ENCODE assay signal across 15 mouse cellular contexts in genomic region chr1:127735356-127735755, GRCm38 (mm10). TPM values are rescaled to one million over a fixed set of nuclear protein-coding genes. Genes with fewer than 3 reads are reported as not detected.
"Had no signal": no experiment of that assay in that cellular context is flagged by ENCODE, and none has a peak within 500 bp of the region (broad histone marks: within the 10 kb centered on the region; RNA-seq: fewer than 3 reads in every experiment).

No protein-coding gene starts in this region.

- H3K4me1 ChIP-seq: midbrain, embryonic 12.5 days had no signal

- H3K9ac ChIP-seq: hindbrain, embryonic 14.5 days; limb, embryonic 13.5 days; liver, embryonic 14.5 days; lung, embryonic 14.5 days; midbrain, embryonic 12.5 days had no signal

- H3K4me2 ChIP-seq: hindbrain, embryonic 14.5 days; limb, embryonic 13.5 days; lung, embryonic 14.5 days; midbrain, embryonic 12.5 days had no signal

- H3K27me3 ChIP-seq: limb, embryonic 13.5 days; midbrain, embryonic 12.5 days had no signal

- DNase-seq: layer of hippocampus, adult 9-11 months; left cerebral cortex, postnatal 4 days; lung, embryonic 14.5 days; lung, postnatal 14 days; right cerebral cortex, adult 18-20 months; right cerebral cortex, postnatal 25 days; thymus, postnatal 4 days had no signal

- H3K9me3 ChIP-seq: limb, embryonic 13.5 days; midbrain, embryonic 12.5 days had no signal

- ATAC-seq: intestine, embryonic 16.5 days; midbrain, embryonic 16.5 days had no signal

- H3K27ac ChIP-seq: hindbrain, embryonic 14.5 days; limb, embryonic 13.5 days; liver, embryonic 14.5 days; midbrain, embryonic 12.5 days had no signal

- H3K36me3 ChIP-seq: limb, embryonic 13.5 days; midbrain, embryonic 12.5 days had no signal

- H3K4me3 ChIP-seq: limb, embryonic 13.5 days; midbrain, embryonic 12.5 days had no signal

RNA-seq across cellular contexts. Expression of gene Acmsd, which starts 6.1 kb away (rescaled TPM):
- polyA plus RNA-seq: midbrain, embryonic 16.5 days; small intestine, adult 2 months; thymus, postnatal 0 days had no signal
